Mouse (Mus musculus): ENCODE measurements around the gene Myh9. TPM values are rescaled to one million over a fixed set of nuclear protein-coding genes. Genes with fewer than 3 reads are reported as not detected.

The Myh9 gene
- total RNA-seq, 2 experiments from 2014 or later = 117 to 119 TPM

- DNase-seq = no peak
These were observed 13.1 kb downstream of the Myh9 start for GRCm38 (mm10) chr15:77828910-77829309.

GRCm38 (mm10) chr15:77828242-77828641, 13.7 kb downstream of the Myh9 start:
- DNase-seq = no peak

GRCm38 (mm10) chr15:77827794-77828193, 14.2 kb downstream of the Myh9 start:
- DNase-seq = no peak

DNA sequence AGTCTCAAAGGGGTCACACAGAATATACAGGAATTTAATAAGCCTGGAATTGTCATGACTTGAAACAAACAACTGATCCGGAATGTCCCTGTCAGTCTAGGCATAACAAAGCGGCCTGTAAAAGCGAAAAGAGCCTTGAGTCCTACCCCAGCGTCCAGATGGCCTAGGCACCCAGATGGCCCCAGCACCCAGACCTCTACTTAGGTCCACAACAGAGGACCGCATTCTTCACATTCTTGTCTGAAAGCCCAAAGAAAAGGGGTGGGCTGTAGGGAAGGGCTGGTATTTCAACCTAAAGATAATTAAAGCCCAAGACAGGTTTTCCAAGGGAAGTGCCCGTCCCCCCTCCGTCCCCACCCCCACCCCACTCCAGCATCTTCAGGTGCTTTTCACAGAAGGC, 14.6 kb downstream of the Myh9 start:
- DNase-seq = no peak

DNA sequence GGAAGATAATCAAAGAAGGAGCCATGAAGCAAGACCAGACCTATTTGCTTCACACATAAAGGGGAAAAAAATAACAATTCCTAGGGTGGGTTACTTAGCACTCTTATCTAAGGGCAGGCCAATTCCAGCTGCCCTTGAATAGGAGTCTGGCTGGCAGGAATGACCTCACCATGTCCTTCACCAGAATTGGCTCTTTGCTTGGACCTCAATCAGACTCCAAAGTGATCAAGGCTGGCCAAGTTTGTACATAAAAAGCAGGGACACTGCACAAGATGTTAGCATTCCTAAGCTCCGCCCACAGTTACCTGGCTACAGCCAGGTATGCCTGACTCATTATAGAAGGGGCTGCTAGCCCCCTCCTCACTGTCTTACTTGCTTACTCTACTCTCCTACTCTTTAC, 16.6 kb downstream of the Myh9 start:
- DNase-seq = no peak

DNA sequence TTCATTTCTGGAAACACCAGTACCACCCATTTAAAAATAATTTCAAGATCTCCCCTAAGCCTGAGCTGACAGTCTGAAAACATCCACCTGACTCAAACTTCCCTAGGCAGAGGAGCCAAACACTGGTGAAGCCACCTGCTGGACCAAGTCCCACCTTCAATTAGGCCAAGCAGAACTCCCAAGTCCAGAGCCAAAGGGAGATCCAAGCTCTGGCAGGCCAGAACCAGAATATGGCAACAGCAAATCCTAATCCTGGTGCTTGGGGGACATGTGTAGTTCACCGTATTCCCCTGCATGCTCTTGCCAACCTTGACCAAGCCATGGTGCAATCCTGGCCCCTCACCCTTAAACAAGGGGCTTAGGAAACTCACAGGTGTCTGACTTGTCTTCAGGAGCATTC, 17.7 kb downstream of the Myh9 start:
- DNase-seq = no peak

DNA sequence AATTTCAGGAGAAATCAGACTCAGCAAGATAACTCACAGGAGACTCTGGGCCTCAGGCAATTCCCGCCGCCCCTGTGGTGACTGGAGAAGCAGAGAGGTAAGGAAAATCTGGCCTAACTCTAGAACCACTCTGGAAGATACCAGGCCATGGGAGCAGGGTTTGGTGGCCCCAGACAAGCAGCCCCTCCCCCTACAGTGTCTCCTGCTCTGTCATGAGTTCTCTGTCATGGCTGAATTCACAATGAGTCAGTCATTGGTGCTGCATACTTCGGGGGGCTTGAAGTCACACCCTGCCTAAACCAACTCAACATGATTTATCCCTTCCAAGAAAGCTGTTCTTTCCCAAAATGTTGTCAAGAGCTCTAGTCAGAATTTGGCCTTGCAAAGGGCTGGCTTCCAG, 18.3 kb downstream of the Myh9 start:
- no peak for DNase-seq

DNA sequence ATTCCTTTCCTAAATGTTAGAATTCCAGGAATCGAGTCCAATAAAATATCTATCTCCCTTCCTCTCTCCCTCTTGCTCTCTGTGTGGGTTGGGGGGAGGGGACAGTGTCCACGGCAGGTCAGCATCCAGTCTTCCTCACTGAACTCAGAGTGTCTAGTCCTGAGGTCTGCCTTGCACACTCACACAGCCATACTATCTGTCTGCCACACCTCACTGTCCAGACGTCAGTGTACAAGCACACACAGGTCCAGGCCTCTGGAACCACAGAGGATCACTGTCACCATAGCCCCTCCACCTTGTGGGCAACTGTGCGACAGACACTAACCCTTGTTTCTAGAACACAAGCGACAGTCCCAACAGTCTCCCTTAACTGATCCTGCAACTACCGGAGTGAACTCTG, 18.8 kb downstream of the Myh9 start:
- DNase-seq = no peak

- no peak for DNase-seq
These were observed 19.3 kb downstream of the Myh9 start for GRCm38 (mm10) chr15:77822671-77823070.

- no peak for DNase-seq
These were observed 19.9 kb downstream of the Myh9 start for GRCm38 (mm10) chr15:77822057-77822466.

DNA sequence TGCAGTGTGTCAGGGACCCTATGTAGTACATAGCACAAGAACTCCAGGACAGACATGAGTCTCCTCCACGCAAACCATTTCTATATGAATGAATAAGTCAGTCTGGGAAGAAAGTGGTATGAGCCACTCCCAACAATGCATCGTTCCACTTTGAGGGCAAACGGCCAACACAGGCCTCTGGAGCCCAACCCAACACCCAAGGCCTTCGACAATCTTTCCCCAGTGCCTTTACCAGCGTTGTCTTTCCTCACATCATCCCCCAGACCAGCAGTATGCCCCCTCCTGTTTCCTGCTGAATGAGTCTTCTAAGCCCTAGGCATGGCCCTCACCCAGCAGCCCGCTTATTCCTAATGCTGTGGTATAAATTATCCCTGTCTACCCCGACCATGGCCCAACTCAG, 20.6 kb downstream of the Myh9 start:
- DNase-seq = no peak

- DNase-seq = no peak
These were observed 21.4 kb downstream of the Myh9 start for GRCm38 (mm10) chr15:77820480-77821163.

- DNase-seq = peak; percentile 85 to 90
These were observed 22.0 kb downstream of the Myh9 start for GRCm38 (mm10) chr15:77819894-77820387.

- DNase-seq = no peak
These were observed 23.3 kb downstream of the Myh9 start for GRCm38 (mm10) chr15:77818556-77819158.

GRCm38 (mm10) chr15:77817417-77817816, 24.6 kb downstream of the Myh9 start:
- DNase-seq = no peak

DNA sequence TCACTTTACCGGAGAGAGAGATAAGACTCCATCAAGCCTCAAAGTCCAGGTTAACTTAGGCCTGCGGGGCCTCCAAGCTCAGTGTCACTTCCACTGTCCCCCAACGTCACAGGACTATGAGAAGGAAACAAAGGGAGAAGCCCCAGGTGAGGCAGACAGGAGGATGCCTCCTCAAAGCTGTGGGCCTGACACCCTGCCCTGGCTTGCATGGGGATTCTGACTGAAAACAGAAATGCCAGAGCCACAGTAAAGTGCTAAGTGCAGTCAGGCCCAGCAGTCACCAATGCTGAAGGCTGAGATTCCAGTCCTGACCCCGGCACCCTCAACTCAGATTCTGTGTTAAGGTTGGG, 25.4 kb downstream of the Myh9 start:
- DNase-seq = no peak

GRCm38 (mm10) chr15:77815867-77816600, 25.9 kb downstream of the Myh9 start:
- peak; percentile 76 to 84 for DNase-seq

GRCm38 (mm10) chr15:77813639-77814375, 28.2 kb downstream of the Myh9 start:
- peak in 1 of 2 experiments; percentile 68 for DNase-seq

DNA sequence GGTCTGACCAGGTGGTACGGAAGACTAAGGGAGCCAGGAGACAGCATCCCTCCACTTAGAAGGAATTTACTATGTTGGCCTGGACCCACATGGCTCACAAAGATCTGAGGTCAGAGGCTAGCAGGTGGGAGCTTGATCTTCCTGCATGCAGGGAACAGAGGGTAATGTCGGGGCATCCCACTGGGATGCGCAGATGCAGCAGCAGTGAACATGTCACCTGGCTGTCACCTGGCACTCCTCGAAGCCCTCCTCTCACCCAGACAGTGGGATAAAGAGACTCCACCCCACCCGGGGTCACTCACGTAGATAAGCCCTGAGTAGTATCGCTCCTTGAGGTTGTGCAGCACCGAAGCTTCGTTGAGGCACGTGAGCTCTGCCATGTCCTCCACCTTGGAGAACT, 29.4 kb downstream of the Myh9 start:
- DNase-seq = no peak

- no peak for DNase-seq
These were observed 30.7 kb downstream of the Myh9 start for GRCm38 (mm10) chr15:77811099-77811760.

DNA sequence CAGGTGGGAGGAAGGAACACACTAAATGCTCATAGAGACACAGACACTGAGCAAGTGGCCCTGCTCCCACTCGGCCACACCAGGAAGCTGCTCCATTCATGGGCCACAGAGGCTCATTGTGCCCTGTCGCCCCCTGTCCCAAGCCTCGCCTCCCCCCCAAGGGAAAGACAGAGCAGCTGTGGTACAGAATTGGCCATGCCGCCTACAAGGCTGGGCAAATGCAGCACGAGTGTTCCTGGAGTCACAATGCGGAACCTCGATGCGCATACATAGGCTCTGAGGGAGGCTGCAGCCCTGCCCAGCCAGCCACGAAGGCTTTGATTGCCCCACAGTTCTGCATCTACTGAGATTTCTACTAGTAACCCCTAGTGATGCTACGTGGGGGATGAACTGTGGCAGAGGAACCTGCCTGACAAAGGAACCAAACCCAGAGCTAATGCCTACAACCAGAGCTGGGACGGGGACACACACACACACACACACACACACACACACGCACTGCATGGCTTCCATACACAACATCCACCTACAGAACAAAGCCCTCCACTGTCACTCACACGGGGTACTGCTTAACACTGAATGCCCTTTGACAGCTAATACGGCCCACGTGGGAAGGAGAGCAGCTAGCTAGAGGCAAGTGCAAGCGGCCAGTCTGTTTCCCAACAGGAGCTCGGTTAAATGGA, 31.4 kb downstream of the Myh9 start:
- no peak for DNase-seq

- no peak for DNase-seq
These were observed 32.5 kb downstream of the Myh9 start for GRCm38 (mm10) chr15:77809434-77809833.
